Mouse (Mus musculus) heart, postnatal 4 days (tissue): Measurements from ENCODE around the gene Atf7ip. TPM values are rescaled to one million over a fixed set of nuclear protein-coding genes. Genes with fewer than 3 reads are reported as not detected.

Source experiments
- DNase-seq: peaks from one replicate; pipeline ENCODE4 v3.0.0; 2021
- total RNA-seq, 2 experiments: library from RNA; stranded (reverse); gene quantifications; 2 replicates each; pipeline ENCODE4 v1.2.3; 2021

Gene Atf7ip
- total RNA-seq, 2 experiments from 2014 or later = 107 to 108 TPM

DNA sequence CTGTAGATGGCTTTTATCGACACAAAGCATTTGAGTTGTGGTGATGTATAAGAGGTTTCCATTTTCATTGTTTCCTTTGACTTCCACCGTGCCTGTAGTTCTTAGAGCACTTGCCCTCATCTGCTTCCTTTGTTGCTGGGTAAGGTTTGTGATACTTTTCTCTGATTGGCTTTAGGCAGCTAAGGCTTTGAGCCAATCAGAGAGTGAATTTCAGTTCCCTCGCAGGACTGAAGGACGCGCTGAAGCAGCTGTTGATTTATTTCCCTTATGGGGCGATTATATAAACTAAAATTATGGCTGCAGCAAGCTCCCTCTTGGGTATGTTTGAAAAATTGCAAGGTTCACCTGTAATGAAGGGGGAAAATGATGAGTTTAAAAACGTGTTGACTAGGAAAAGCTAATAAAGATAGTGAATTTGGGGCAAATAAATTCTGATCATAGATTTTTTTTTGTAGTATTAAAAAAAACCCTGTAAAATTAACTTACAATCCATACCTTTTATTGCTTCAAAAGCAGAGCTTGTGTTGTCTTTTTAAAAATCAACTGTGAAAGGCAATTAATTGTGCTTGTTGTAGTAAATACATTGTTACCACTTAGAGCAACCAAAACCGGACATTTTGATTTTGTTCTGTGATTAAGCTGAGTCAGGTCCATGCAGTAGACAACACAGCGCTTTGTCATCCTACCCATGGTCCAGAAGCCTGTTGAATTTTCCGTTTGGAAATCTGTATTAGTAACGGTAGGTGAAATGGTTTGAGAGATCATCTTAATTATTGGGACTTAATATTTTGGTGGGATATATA, 48.0 kb downstream of the Atf7ip start:
- DNase-seq = peak; percentile 30

DNA sequence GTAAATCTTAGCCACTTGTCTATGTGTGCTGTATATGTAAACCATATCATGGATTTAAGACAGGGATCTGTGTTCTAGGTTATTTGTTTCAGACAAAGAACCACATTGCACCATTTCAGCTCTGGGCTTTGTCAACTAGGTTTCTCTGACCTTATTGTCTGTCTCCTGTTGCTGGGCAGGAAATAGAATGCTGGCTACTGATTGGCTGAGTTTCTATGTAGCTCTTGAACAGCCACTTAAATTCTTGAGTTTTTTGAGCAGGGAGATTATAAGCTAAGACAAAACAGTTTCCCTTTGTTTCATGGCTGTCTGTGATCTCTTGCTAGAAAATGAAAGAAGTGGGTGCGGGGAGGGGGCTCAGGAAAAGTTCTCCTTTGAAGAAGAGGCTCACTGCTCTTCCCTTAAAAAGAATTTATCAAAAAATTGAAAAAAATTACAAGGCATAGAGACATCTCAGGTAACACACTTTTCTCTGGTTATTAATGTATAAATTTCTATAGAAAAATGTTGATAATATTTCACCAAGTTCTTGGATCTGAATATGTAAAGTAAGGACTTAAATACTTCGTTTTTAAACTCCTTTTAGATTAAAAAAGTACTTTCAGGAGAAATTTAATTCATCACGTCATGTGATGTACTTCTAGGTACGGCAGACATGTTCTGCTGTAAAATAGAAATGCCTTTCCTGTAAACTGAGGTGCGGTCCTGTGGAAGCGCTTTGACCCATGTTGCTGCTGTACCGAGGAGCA, 49.0 kb downstream of the Atf7ip start:
- DNase-seq = peak; percentile 47

GRCm38 (mm10) chr6:136555523-136555915, 49.6 kb downstream of the Atf7ip start:
- peak; percentile 76 for DNase-seq

GRCm38 (mm10) chr6:136558288-136559005, 52.5 kb downstream of the Atf7ip start:
- DNase-seq = no peak

GRCm38 (mm10) chr6:136566002-136566401, 60.0 kb downstream of the Atf7ip start:
- no peak for DNase-seq

DNA sequence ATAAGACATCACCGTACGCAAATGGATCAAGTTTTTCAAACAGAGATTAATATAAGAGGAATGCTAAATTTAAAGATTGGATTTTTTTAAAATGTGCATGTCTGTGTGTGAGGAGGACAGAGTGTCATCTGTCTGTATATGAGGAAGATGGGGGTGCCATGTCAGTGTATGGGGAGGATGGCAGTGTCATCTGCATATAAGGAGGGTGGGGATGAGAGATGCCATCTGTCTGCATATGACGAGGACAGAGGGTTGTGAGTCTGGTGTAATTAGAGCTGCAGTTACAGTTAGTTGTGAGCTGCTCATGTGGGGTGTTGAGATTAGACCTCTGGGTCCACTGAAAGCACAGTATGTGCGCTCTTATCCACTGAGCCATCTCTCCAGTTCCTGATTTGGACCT, 84.8 kb downstream of the Atf7ip start:
- no peak for DNase-seq

- DNase-seq = no peak
Measured at GRCm38 (mm10) chr6:136594541-136594940, 88.6 kb downstream of the Atf7ip start.

GRCm38 (mm10) chr6:136602601-136603000, 96.6 kb downstream of the Atf7ip start:
- DNase-seq = no peak

DNA sequence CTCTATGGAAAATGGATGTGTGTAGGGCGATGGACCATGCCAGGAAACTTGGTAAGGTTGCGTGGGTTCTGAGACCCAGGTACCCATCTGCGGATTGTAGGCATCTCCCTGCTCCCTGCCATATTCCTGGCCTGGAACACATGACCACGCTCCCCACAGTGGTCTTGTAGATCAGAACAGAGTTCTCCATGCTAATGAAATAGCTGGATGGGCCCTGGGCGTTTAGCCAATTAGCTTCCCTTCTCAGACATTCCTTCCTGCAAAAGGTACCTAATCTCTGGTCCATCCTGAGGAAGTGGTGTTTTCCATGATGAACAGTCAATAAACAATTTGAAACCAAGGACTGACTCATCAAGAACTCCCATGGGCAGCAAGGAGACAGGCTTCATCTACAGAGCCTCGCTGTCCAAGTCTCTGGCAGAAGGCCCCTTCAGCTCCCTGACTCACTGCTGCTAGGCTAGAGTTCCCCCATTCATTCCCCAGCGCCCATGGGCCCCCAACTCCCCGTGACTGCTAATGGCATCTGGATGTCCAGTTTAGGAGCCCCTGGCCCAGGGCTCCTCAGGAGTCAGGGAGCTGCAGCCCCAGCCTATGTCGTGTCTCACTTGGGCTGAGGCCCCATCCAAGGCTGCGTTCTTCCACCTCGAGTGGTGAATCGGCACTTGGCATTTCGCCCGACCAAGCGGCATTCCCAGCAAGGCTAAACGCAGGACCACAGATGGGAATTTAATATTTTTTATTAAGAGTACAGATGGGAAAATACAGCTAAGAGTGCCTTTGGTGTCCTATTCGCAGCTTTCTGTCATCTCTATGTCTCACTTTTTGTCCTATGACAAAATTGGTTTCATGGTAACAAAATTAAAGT, 105.6 kb downstream of the Atf7ip start:
- DNase-seq = peak; percentile 35

DNA sequence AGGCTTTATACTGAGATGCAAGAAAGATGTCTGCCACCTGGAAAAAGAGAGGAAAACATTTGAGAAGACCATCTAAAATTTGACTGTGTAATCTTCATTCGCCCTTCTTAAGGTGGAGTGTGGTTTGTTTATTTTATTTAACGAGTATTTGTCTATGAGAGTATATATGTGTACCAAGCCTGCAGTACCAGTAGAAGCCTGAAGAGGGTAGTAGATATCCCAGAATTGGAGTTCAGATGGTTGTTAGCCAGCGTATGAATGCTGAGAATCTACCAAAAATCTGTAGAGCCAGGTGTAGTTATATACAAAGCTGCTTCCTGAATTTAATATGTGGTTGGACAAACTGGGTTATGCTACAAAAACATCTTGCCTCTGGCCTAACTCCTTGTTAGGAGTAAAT, 106.3 kb downstream of the Atf7ip start:
- no peak for DNase-seq

DNA sequence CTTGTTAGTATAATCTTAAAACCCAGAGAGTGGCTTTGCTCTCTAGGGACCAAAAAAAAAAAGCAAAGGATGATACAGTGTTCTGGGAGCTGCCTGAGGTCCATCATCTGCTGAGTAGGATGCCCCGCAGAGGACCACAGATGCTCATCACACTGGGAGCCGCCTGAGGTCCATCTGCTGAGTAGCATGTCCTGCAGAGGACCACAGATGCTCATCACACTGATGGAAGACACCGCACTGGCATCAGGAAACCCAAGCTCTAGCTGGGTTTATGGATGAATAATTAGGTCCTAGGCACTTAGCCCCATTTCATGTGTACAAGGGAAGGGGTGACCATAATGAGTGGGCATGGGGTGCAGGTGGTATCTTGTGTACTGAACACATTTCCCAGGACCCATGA, 108.2 kb downstream of the Atf7ip start:
- no peak for DNase-seq

DNA sequence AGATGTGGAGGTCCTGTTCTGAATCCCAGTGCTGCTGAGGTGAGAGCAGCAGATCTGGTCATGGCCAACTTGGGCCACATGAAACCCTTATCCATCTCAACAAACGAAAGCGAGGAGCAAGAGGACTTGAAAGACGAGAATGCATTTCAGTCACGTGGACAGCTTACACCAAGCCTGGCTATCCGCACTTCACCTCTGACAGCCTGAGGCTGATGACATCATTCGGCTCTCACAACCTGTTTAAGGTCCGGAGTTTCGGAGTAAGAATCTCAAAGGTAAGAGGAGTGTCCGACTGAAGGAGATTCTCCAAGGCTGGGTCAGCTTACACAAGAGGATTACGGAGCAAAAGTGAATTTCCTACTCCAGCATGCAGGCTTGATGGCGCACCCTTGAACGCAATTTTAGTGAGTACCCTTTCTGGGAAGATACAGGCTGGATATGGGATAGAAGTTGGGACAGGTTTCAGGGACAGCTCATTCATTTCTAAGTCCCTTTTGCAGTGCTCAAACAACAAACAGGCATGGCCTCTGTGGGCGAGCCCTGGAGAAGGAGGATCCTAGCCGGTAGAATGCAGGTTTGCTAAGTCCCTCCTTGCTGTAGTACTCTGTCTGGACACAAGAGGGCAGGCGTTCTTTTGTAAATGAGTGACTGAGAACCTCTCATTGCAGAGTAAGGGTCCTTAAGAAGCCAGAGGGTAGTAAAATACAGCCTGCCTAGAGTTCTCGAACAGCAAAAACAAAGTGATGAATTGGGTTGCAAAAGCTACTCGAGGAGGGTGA, 114.6 kb downstream of the Atf7ip start:
- DNase-seq = peak; percentile 92

- DNase-seq = no peak
Measured at GRCm38 (mm10) chr6:136625421-136625820, 119.5 kb downstream of the Atf7ip start.

- DNase-seq = no peak
Measured at GRCm38 (mm10) chr6:136629639-136630038, 123.7 kb downstream of the Atf7ip start.

- no peak for DNase-seq
Measured at GRCm38 (mm10) chr6:136631519-136631918, 125.6 kb downstream of the Atf7ip start.

DNA sequence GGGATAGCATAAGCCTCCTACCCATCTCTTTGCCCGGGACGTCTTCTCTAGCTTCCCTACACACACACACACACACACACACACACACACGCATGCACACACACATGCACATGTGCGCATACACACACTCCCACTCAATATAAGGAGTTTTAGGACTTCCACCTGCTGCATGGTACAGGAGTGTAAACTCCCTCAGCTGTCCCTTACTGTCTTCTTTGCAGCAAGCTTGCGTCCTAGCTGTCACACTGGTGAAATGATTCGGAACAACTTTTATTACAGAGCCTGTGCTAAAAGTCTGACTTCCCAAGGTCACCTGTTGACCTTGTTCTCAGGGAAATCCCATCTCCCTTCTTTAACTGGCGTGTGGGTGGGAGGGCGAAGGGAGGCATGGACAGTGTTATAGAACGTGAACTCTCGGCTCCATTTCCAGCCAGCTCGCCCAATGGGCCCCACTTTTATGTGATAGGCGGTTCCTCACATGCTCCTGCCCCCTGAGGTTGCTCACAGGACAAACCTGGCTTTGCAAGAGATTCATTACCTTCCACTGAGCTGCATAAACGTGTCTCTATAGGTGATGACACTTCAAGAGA, 126.1 kb downstream of the Atf7ip start:
- DNase-seq = no peak

DNA sequence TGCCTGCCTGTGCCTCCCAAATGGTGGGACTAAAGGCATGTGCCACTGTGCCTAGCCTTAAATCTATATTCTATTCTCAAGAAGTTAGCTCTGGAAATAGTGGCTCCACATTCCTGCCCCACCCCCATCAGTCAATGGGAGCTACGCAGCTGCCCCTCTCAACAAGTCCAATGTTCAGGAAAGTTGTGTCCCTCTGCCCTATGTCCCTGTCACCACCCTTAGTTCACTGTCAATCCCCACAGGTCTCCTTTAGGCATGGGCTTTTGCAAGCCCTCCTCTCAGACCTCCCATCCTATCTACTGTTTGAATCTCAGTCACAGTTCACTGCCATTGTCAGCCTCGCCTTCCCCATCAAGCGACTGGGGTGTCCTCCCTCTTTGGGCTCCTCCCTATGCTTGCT, 127.2 kb downstream of the Atf7ip start:
- no peak for DNase-seq

DNA sequence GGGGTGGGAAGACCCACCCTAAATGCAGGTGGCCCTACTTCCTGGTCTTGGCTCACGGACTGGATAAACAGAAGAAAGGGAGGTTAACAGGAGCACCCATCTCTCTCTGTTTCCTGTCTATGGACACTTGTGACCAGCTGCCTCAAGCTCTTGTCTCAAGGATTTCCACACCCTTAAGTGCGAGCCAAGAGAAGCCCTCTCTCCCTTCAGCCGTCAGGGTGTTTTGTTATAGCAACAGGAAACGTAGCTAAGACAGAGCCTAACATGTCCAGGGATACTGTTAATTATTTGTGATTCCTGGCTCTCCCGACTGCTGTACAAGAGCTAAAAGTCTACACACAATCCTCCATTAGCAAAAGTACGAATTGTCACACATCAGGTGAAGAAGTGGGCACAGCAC, 127.8 kb downstream of the Atf7ip start:
- no peak for DNase-seq

GRCm38 (mm10) chr6:136634982-136635381, 129.0 kb downstream of the Atf7ip start:
- DNase-seq = no peak

GRCm38 (mm10) chr6:136644171-136644570, 138.2 kb downstream of the Atf7ip start:
- DNase-seq = peak; percentile 21

DNA sequence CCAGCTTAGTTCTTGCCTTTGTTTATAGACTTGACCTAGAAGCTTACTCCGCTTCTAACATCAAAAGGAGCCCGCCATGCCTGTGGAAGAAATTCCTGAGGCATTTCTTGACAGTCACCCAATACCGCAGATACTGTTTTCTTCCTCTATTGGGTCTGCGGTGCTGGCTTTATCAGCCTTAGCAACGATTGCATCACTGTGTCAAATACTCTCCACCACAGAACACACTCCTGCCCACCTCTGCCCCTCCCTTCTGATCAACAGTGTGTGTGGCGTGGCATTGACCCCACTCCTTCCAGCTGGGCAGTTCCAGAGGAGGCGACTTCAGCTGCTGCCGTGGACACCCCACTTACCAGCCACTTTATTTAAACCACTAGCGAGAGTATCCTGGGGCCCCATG, 139.8 kb downstream of the Atf7ip start:
- DNase-seq = no peak
